Mouse (Mus musculus) cerebellum, adult (tissue): ENCODE measurements around the gene Nolc1.

Experiments used
- ATAC-seq: cut with Nextera tagmentation; 2 replicates; pipeline ENCODE4 v1.9.2; 2017; ENCODE audit warnings: mild to moderate bottlenecking, moderate library complexity, mixed read lengths; ENCODE audit not compliant: insufficient number of reproducible peaks, low FRiP score, low TSS enrichment

Nolc1 gene

DNA sequence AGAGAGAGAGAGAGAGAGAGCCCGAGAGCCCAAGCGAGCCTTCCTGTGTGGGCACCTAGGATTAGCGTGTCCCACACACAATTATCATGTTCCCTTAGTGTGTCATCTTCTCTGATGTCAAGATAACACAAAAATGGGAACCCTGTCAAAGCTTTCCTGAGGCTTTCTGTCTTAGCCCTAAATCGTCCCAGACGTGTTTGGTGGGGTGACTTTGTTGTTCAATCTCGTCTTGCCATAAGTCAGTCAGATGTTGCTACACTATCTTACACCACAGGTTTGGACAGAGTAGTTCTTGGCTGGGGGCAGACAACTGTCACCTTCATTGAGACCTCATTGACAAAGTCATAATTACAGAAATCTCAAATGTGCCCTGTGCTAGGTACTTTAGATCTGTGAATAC is 56.9 kb downstream of the Nolc1 start:
- no peak for ATAC-seq
